Mouse (Mus musculus) CH12.LX (cell line): ENCODE results near the gene Rpl10-ps3. TPM values are rescaled to one million over a fixed set of nuclear protein-coding genes. Genes with fewer than 3 reads are reported as not detected.

ENCODE experiments used
- DNase-seq: peaks from one replicate; pipeline ENCODE4 v3.0.0-alpha.2; 2013; ENCODE audit errors: extremely low read depth
- H3K27ac ChIP-seq: 2 replicates; pipeline ENCODE4 v1.5.1; 2012; ENCODE audit warnings: low read depth, mild to moderate bottlenecking, control low read depth, moderate library complexity; ENCODE audit not compliant: insufficient read depth
- H3K27me3 ChIP-seq: replicated peaks from 2 replicates; pipeline ENCODE3; 2012; ENCODE audit warnings: inconsistent platforms
- H3K36me3 ChIP-seq, 2 experiments: replicated peaks in 1 of 2; 2 replicates each; pipeline versions ENCODE3 to v1.6.1; 2012; ENCODE audit warnings: inconsistent platforms in 1 of 2, low read length in 1 of 2, mild to moderate bottlenecking in 1 of 2, mixed read lengths in 1 of 2, moderate library complexity in 1 of 2; ENCODE audit not compliant: control insufficient read depth in 1 of 2, insufficient read depth in 1 of 2
- H3K4me1 ChIP-seq, 2 experiments: 2 replicates each; pipeline ENCODE4 v1.6.1; 2012; ENCODE audit warnings: inconsistent platforms in 1 of 2, moderate library complexity in 1 of 2; ENCODE audit not compliant: insufficient read depth in 2 of 2, control insufficient read depth in 1 of 2
- H3K4me2 ChIP-seq: 2 replicates; pipeline ENCODE4 v1.6.1; 2012; ENCODE audit warnings: low read depth, mild to moderate bottlenecking, control low read depth; ENCODE audit not compliant: poor library complexity, insufficient read depth, severe bottlenecking
- H3K4me3 ChIP-seq, 3 experiments: fragments of 150-350 bp in 1 of 3; sonication (generic) in 1 of 3; replicated peaks in 1 of 3; 2 replicates each; pipeline versions ENCODE3 to v1.5.1; 2011 to 2012; ENCODE audit warnings: low read depth in 2 of 3, low read length in 2 of 3, mild to moderate bottlenecking in 2 of 3, moderate library complexity in 2 of 3, control low read depth in 1 of 3, improper control_type of control experiment in 1 of 3, inconsistent platforms in 1 of 3, mixed read lengths in 1 of 3; ENCODE audit not compliant: poor library complexity in 1 of 3
- H3K79me2 ChIP-seq: replicated peaks from 2 replicates; pipeline ENCODE4 v1.6.1; 2012; ENCODE audit warnings: mild to moderate bottlenecking, moderate library complexity; ENCODE audit not compliant: control insufficient read depth, poor library complexity, insufficient read depth, severe bottlenecking; ENCODE audit errors: extremely low read depth
- H3K9ac ChIP-seq: 2 replicates; pipeline ENCODE4 v1.6.1; 2012; ENCODE audit warnings: low read depth, mild to moderate bottlenecking, control low read depth, moderate library complexity; ENCODE audit not compliant: insufficient read depth
- H3K9me3 ChIP-seq: replicated peaks from 2 replicates; pipeline ENCODE3; 2012; ENCODE audit warnings: low read length, inconsistent platforms, mixed read lengths
- E2F4 ChIP-seq: IDR thresholded peaks from 2 replicates; pipeline ENCODE4 v1.6.1; 2011; ENCODE audit warnings: low read depth, low read length, improper control_type of control experiment; ENCODE audit not compliant: insufficient replicate concordance
- ETS1 ChIP-seq: conservative IDR thresholded peaks from 2 replicates; pipeline ENCODE4 v1.6.1; 2012; ENCODE audit warnings: low read depth, mild to moderate bottlenecking, inconsistent platforms, low read length, improper control_type of control experiment, moderate library complexity
- GABPA ChIP-seq: IDR thresholded peaks from 2 replicates; pipeline ENCODE4 v1.6.1; 2012; ENCODE audit warnings: low read depth, low read length, improper control_type of control experiment, inconsistent platforms; ENCODE audit not compliant: insufficient replicate concordance
- HCFC1 ChIP-seq: IDR thresholded peaks from 2 replicates; pipeline ENCODE4 v1.6.1; 2012; ENCODE audit warnings: low read depth, mild to moderate bottlenecking, inconsistent platforms, low read length, improper control_type of control experiment
- IRF4 ChIP-seq: IDR thresholded peaks from 2 replicates; pipeline ENCODE4 v1.6.1; 2014; ENCODE audit warnings: low read depth, mild to moderate bottlenecking, inconsistent platforms, low read length, improper control_type of control experiment
- KAT2A ChIP-seq: IDR thresholded peaks from 2 replicates; pipeline ENCODE4 v1.6.1; 2012; ENCODE audit warnings: low read length, improper control_type of control experiment, inconsistent platforms; ENCODE audit not compliant: insufficient replicate concordance
- MAFK ChIP-seq: IDR thresholded peaks from 2 replicates; pipeline ENCODE4 v1.6.1; 2011; ENCODE audit warnings: low read length, improper control_type of control experiment; ENCODE audit not compliant: insufficient replicate concordance
- MAX ChIP-seq: IDR thresholded peaks from 2 replicates; pipeline ENCODE4 v1.6.1; 2011; ENCODE audit warnings: low read length, improper control_type of control experiment
- MAZ ChIP-seq: IDR thresholded peaks from 2 replicates; pipeline ENCODE4 v1.6.1; 2012; ENCODE audit warnings: low read depth, mild to moderate bottlenecking, inconsistent platforms, low read length, improper control_type of control experiment, moderate library complexity
- MEF2A ChIP-seq: IDR thresholded peaks from 2 replicates; pipeline ENCODE4 v1.6.1; 2014; ENCODE audit warnings: low read depth, mild to moderate bottlenecking, inconsistent platforms, low read length, improper control_type of control experiment, borderline replicate concordance
- MXI1 ChIP-seq: IDR thresholded peaks from 2 replicates; pipeline ENCODE4 v1.6.1; 2011; ENCODE audit warnings: mild to moderate bottlenecking, low read depth, low read length, improper control_type of control experiment
- NRF1 ChIP-seq: IDR thresholded peaks from 2 replicates; pipeline ENCODE4 v1.6.1; 2014; ENCODE audit warnings: low read depth, mild to moderate bottlenecking, inconsistent platforms, low read length, improper control_type of control experiment, moderate library complexity
- RAD21 ChIP-seq: IDR thresholded peaks from 2 replicates; pipeline ENCODE4 v1.6.1; 2011; ENCODE audit warnings: low read depth, mild to moderate bottlenecking, low read length, improper control_type of control experiment, moderate library complexity
- USF2 ChIP-seq: conservative IDR thresholded peaks from 2 replicates; pipeline ENCODE4 v1.6.1; 2011; ENCODE audit warnings: low read depth, low read length, improper control_type of control experiment
- dilution Hi-C: fragments of 300-500 bp; cut with MboI; formaldehyde crosslinking; loops from 2 replicates; pipeline ENCODE4 v1.14.3; 2020; ENCODE audit warnings: low sequenced_read_pairs; ENCODE audit not compliant: extremely low pct_unique_long_range_greater_than_20kb, extremely low pct_ligation_motif_present
- in situ Hi-C: fragments of 300-500 bp; cut with MboI; formaldehyde crosslinking; loops from 3 replicates; pipeline ENCODE4 v1.14.3; 2019; ENCODE audit warnings: low sequenced_read_pairs, low pct_ligation_motif_present, low pct_unique_long_range_greater_than_20kb, mixed read lengths
- polyA plus RNA-seq: library from polyadenylated mRNA; unstranded; fragments of >175 nt; gene quantifications from 2 replicates; pipeline ENCODE4 v1.2.1, GENCODE M21; 2012; ENCODE audit warnings: low read depth; ENCODE audit not compliant: insufficient read length
- total RNA-seq, 2 experiments: library from RNA; depleted of rRNA; stranded (reverse); fragments of 300-350 nt in 1 of 2; fragments of >200 nt in 1 of 2; gene quantifications; 2 replicates each; pipeline ENCODE4 v1.2.3; 2012 to 2014

Rpl10-ps3 gene
- total and polyA plus RNA-seq, 3 experiments: 373 to 2,259 (median 1,294) TPM

DNA sequence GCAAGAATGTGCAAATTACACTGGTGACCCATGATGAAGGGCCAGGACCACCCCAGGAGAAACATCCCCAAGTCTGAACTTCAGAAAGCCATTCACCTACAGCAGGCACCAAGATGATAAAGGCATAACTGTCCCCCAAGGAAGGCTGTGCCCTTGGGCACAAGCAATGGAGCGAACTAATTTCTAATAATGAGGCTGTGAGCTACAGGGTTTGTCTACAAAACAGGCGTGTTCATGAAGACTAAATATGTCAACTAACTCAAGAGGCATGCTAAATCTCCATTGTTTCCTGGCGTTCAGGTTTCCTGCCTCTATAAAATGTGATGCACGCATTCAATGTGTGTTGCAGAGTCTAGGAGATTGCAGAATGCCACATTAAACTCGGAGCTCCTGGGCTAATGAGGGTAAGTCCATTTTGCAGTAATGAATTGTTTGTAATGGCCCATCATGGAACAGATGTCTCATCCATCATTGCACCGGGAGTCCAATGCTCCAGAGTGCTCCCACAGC, 33.7 kb downstream of the Rpl10-ps3 start:
- Histone ChIP-seq H3K4me2 (no peak overlapping the region), H3K9ac (no peak overlapping the region), H3K36me3 (no peaks in the 10 kb centered on the region), H3K27ac (no peak overlapping the region), H3K79me2 (no peaks in the 10 kb centered on the region), H3K4me3 (no peak overlapping the region), H3K27me3 (no peaks in the 10 kb centered on the region), H3K9me3 (no peaks in the 10 kb centered on the region), H3K4me1 (peaks cover 0 to 9% of the 10 kb centered on the region in 2 experiments; a peak in 1 of 4 replicates)
- DNase-seq: no peak
- in situ Hi-C loops: no loop called here
- dilution Hi-C loops: no loop called here
- no peak for TF ChIP-seq MEF2A
- TF ChIP-seq ETS1: no peak
- no peak for TF ChIP-seq RAD21
- TF ChIP-seq IRF4: no peak
- no peak for TF ChIP-seq MXI1
- no peak for TF ChIP-seq MAX
- no peak for TF ChIP-seq MAFK
- TF ChIP-seq GABPA: no peak
- no peak for TF ChIP-seq KAT2A
- TF ChIP-seq MAZ: no peak
- TF ChIP-seq E2F4: no peak
- no peak for TF ChIP-seq HCFC1

GRCm38 (mm10) chr9:50305666-50306402, 38.9 kb downstream of the Rpl10-ps3 start:
- H3K4me1 ChIP-seq: no peaks in the 10 kb centered on the region
- no peak overlapping the region for H3K4me2 ChIP-seq
- H3K27me3 ChIP-seq: no peaks in the 10 kb centered on the region
- TF ChIP-seq NRF1 (no peak), MAZ (no peak), USF2 (no peak)
- TF ChIP-seq, all 38 proteins: peak for 0
- H3K79me2 ChIP-seq: no peaks in the 10 kb centered on the region
- H3K9ac ChIP-seq: no peak overlapping the region
- no peak overlapping the region for H3K27ac ChIP-seq
- H3K4me3 ChIP-seq: no peak overlapping the region
- in situ Hi-C loops: no loop called here
- H3K36me3 ChIP-seq: no peaks in the 10 kb centered on the region
- dilution Hi-C loops: no loop called here
- DNase-seq: no peak
- no peaks in the 10 kb centered on the region for H3K9me3 ChIP-seq
